ENCODE assay signal across 8 mouse cellular contexts in the genomic region with DNA sequence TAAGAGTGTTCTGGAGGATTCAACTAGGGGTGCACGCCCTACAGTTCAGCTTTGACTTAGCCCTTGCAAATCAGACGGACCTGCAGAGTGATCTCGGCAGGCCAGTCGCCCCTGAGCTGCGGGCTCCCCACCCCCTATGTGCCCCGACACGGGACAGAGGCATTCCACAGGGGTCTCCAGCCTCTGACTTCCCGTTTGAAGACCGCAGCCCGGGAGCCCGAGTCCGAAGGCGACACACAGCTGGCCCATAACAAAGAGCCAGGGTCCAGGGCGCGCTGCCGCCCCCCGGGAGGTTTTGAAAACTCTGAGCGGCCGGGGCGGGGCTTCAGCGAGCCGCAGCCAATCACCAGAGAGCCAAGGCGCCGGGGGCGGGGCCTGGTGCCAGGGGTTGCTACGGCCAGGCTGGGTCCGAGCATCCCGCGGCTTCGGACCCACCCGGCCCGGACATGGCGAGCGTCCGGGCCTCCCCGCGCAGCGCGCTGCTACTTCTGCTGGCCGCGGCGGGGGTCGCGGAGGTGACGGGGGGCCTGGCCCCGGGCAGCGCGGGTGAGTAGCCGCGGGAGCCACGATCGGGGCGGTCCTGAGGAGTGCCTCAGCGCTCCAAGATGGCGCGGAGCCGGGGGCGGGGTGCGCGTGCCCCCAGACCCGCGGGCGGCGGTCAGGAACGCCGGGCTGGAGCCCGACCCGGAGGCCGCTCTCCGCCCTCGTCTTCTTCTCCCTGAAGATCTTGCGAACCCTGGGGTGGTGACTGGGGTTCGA. TPM values are rescaled to one million over a fixed set of nuclear protein-coding genes. Genes with fewer than 3 reads are reported as not detected.
DNase-seq lines count a peak whose midpoint lies in the region; ATAC-seq and TF ChIP-seq lines count a peak whose summit lies in the region.

A gene (plus strand): TSS at position 371 of the 759 bp plus-strand sequence.

- peak within 1 kb of the TSS; percentile 97 for H3K4me2 ChIP-seq in CH12.LX (ENCODE audit: insufficient read depth, low read depth, poor library complexity, severe bottlenecking)
- peak within 1 kb of the TSS; percentile 96 for H3K4me2 ChIP-seq in forebrain, embryonic 12.5 days
- H3K4me2 ChIP-seq in heart, embryonic 16.5 days (ENCODE audit: low read depth, low read length), result peak within 1 kb of the TSS; percentile 80
- peak within 1 kb of the TSS; percentile 91 for H3K4me2 ChIP-seq in liver, embryonic 15.5 days
- H3K4me2 ChIP-seq in neural tube, embryonic 12.5 days (replicated peaks), result peak within 1 kb of the TSS; percentile 94

- peaks cover 36% of the 10 kb centered on the region for H3K27me3 ChIP-seq in CH12.LX (replicated peaks)
- H3K27me3 ChIP-seq in forebrain, embryonic 12.5 days, result 0 out of 2 replicates have a peak, but pooled peaks cover 5% of the 10 kb centered on the region
- H3K27me3 ChIP-seq in heart, embryonic 16.5 days (ENCODE audit: control insufficient read depth, insufficient read depth, low read length), result no peaks in the 10 kb centered on the region
- H3K27me3 ChIP-seq in liver, embryonic 15.5 days, result peaks cover 24% of the 10 kb centered on the region
- no peaks in the 10 kb centered on the region for H3K27me3 ChIP-seq in neural tube, embryonic 12.5 days (replicated peaks)
- H3K27me3 ChIP-seq in testis, adult 2 months (ENCODE audit: control insufficient read depth, insufficient read depth, low read length), result no peaks in the 10 kb centered on the region

- TF ChIP-seq RAD21 in CH12.LX (IDR thresholded peaks at IDR 0.05; ENCODE audit: low read depth, low read length), result no peak

- no peak for TF ChIP-seq CTCF in CH12.LX (conservative IDR thresholded peaks at IDR 0.05 in 1 of 2, IDR thresholded peaks at IDR 0.05 in 1 of 2; ENCODE audit: low read depth in 2 of 2, low read length in 2 of 2)
- TF ChIP-seq CTCF in testis, adult 2 months (IDR thresholded peaks at IDR 0.05; ENCODE audit: control insufficient read depth, insufficient read depth, insufficient replicate concordance, low read depth, low read length), result no peak

- peaks cover 11% of the 10 kb centered on the region for H3K9me3 ChIP-seq in CH12.LX (replicated peaks; ENCODE audit: low read length)
- H3K9me3 ChIP-seq in forebrain, embryonic 12.5 days, result no peaks in the 10 kb centered on the region
- H3K9me3 ChIP-seq in heart, embryonic 16.5 days (replicated peaks; ENCODE audit: control insufficient read depth, low read length), result no peaks in the 10 kb centered on the region
- no peaks in the 10 kb centered on the region for H3K9me3 ChIP-seq in liver, embryonic 15.5 days (replicated peaks)
- no peaks in the 10 kb centered on the region for H3K9me3 ChIP-seq in neural tube, embryonic 12.5 days

- peak; percentile 57; the same call in 1 of the 2 replicates for TF ChIP-seq POLR2A in CH12.LX (IDR thresholded peaks at IDR 0.05; ENCODE audit: low read depth, low read length)
- peak; percentile 74 for TF ChIP-seq POLR2A in testis, adult 2 months (IDR thresholded peaks at IDR 0.05; ENCODE audit: control insufficient read depth, low read depth, low read length)

- no peak for TF ChIP-seq EP300 in CH12.LX (IDR thresholded peaks at IDR 0.05; ENCODE audit: low read length)

- peak within 1 kb of the TSS; percentile 57 for H3K9ac ChIP-seq in CH12.LX (ENCODE audit: insufficient read depth, low read depth)
- peak within 1 kb of the TSS; percentile 84 for H3K9ac ChIP-seq in forebrain, embryonic 12.5 days
- H3K9ac ChIP-seq in heart, embryonic 16.5 days (ENCODE audit: low read length), result peak within 1 kb of the TSS; percentile 85
- H3K9ac ChIP-seq in liver, embryonic 15.5 days, result peak within 1 kb of the TSS; percentile 49
- peak within 1 kb of the TSS; percentile 81 for H3K9ac ChIP-seq in neural tube, embryonic 12.5 days

- peaks cover 2 to 7% of the 10 kb centered on the region in 2 experiments for H3K4me1 ChIP-seq in CH12.LX (ENCODE audit: control insufficient read depth in 1 of 2, insufficient read depth in 2 of 2)
- H3K4me1 ChIP-seq in forebrain, embryonic 12.5 days, result peaks cover 31% of the 10 kb centered on the region
- peaks cover 18% of the 10 kb centered on the region for H3K4me1 ChIP-seq in heart, embryonic 16.5 days (ENCODE audit: control insufficient read depth, insufficient read depth, low read length)
- peaks cover 17% of the 10 kb centered on the region for H3K4me1 ChIP-seq in liver, embryonic 15.5 days (replicated peaks)
- H3K4me1 ChIP-seq in neural tube, embryonic 12.5 days, result peaks cover 21% of the 10 kb centered on the region
- peaks cover 13% of the 10 kb centered on the region for H3K4me1 ChIP-seq in testis, adult 2 months (ENCODE audit: control insufficient read depth, insufficient read depth, low read length)

- peak; percentile 67 for DNase-seq in CH12.LX (ENCODE audit: extremely low read depth)
- peak; percentile 51 for DNase-seq in c-Kit-positive CD71-positive TER-119-negative erythroid progenitor cells, embryonic 14.5 days (ENCODE audit: low read depth)
- peak; percentile 91 to 92 for DNase-seq in kidney, postnatal 25 days

- ATAC-seq in forebrain, embryonic 12.5 days (ENCODE audit: low FRiP score), result peak; percentile 94
- ATAC-seq in heart, embryonic 16.5 days (replicated peaks; ENCODE audit: extremely low read depth, insufficient read depth, low FRiP score), result peak; percentile 92
- ATAC-seq in liver, embryonic 15.5 days (ENCODE audit: insufficient read depth), result peak; percentile 74
- ATAC-seq in neural tube, embryonic 12.5 days (ENCODE audit: low FRiP score, low read depth), result peak; percentile 94

- no peaks in the 10 kb centered on the region; the same call in 1 of the 2 replicates for H3K79me2 ChIP-seq in CH12.LX (replicated peaks; ENCODE audit: control insufficient read depth, extremely low read depth, insufficient read depth, poor library complexity, severe bottlenecking)

- H3K36me3 ChIP-seq in CH12.LX (replicated peaks in 1 of 2; ENCODE audit: control insufficient read depth in 1 of 2, insufficient read depth in 1 of 2, low read length in 1 of 2), result no peaks in the 10 kb centered on the region
- H3K36me3 ChIP-seq in forebrain, embryonic 12.5 days (replicated peaks), result no peaks in the 10 kb centered on the region
- H3K36me3 ChIP-seq in heart, embryonic 16.5 days (ENCODE audit: control insufficient read depth, insufficient read depth), result no peaks in the 10 kb centered on the region
- H3K36me3 ChIP-seq in liver, embryonic 15.5 days (replicated peaks), result no peaks in the 10 kb centered on the region
- no peaks in the 10 kb centered on the region for H3K36me3 ChIP-seq in neural tube, embryonic 12.5 days
- H3K36me3 ChIP-seq in testis, adult 2 months (ENCODE audit: control insufficient read depth, insufficient read depth, low read length), result no peaks in the 10 kb centered on the region

- dilution Hi-C loops in CH12.LX (cut with MboI; ENCODE audit: extremely low pct_ligation_motif_present, extremely low pct_unique_long_range_greater_than_20kb, low sequenced_read_pairs), result no loop called here

- in situ Hi-C loops in CH12.LX (cut with MboI; ENCODE audit: low pct_ligation_motif_present, low pct_unique_long_range_greater_than_20kb, low sequenced_read_pairs), result no loop called here

- under 1% methylated on average over 68 of the region's 73 CpGs for WGBS in forebrain, embryonic 12.5 days
- WGBS in heart, embryonic 16.5 days, result 1% methylated on average over 72 of the region's 73 CpGs
- WGBS in liver, embryonic 15.5 days (ENCODE audit: insufficient replicate concordance), result 1% methylated on average over 73 of the region's 73 CpGs
- under 1% methylated on average over 72 of the region's 73 CpGs for WGBS in neural tube, embryonic 12.5 days

- H3K4me3 ChIP-seq in CH12.LX (replicated peaks in 1 of 3; ENCODE audit: low read depth in 2 of 3, low read length in 2 of 3, poor library complexity in 1 of 3), result peak within 1 kb of the TSS; percentile 53 to 90 (median 73)
- H3K4me3 ChIP-seq in forebrain, embryonic 12.5 days (replicated peaks), result peak within 1 kb of the TSS; percentile 93
- H3K4me3 ChIP-seq in heart, embryonic 16.5 days (ENCODE audit: low read length), result peak within 1 kb of the TSS; percentile 97
- peak within 1 kb of the TSS; percentile 75 for H3K4me3 ChIP-seq in liver, embryonic 15.5 days (replicated peaks)
- peak within 1 kb of the TSS; percentile 87 for H3K4me3 ChIP-seq in neural tube, embryonic 12.5 days
- peak within 1 kb of the TSS; percentile 99 for H3K4me3 ChIP-seq in testis, adult 2 months (ENCODE audit: control insufficient read depth, low read depth, low read length)

- H3K27ac ChIP-seq in CH12.LX (ENCODE audit: insufficient read depth, low read depth), result no peak within 1 kb of the TSS
- peak within 1 kb of the TSS; percentile 75 for H3K27ac ChIP-seq in forebrain, embryonic 12.5 days
- no peak within 1 kb of the TSS for H3K27ac ChIP-seq in heart, embryonic 16.5 days (ENCODE audit: low read length)
- H3K27ac ChIP-seq in liver, embryonic 15.5 days (replicated peaks), result no peak within 1 kb of the TSS
- 0 out of 2 replicates have a peak within 1 kb of the TSS, but pooled peaks have one; percentile 15 for H3K27ac ChIP-seq in neural tube, embryonic 12.5 days
- H3K27ac ChIP-seq in testis, adult 2 months (ENCODE audit: control insufficient read depth, insufficient read depth, low read depth, low read length), result peak within 1 kb of the TSS; percentile 92

TF ChIP-seq in CH12.LX, 34 proteins besides CTCF, POLR2A, EP300 and RAD21 (continues in another document):
- TF ChIP-seq SMC3 (IDR thresholded peaks at IDR 0.05; ENCODE audit: low read depth, low read length) (no peak), ZMIZ1 (IDR thresholded peaks at IDR 0.05; ENCODE audit: low read depth, low read length) (no peak), USF2 (conservative IDR thresholded peaks at IDR 0.05; ENCODE audit: low read depth, low read length) (no peak), CHD2 (IDR thresholded peaks at IDR 0.05; ENCODE audit: low read length) (peak; percentile 18; the same call in 1 of the 2 replicates), ETS1 (conservative IDR thresholded peaks at IDR 0.05; ENCODE audit: low read depth, low read length) (no peak), GABPA (IDR thresholded peaks at IDR 0.05; ENCODE audit: insufficient replicate concordance, low read depth, low read length) (no peak), JUN (IDR thresholded peaks at IDR 0.05; ENCODE audit: insufficient read depth, low read depth, low read length) (no peak), ZNF384 (IDR thresholded peaks at IDR 0.05; ENCODE audit: low read depth, low read length) (no peak), MAFK (IDR thresholded peaks at IDR 0.05; ENCODE audit: insufficient replicate concordance, low read length) (no peak), POLR2AphosphoS2 (IDR thresholded peaks at IDR 0.05; ENCODE audit: low read depth, low read length) (no peak)

RNA-seq across cellular contexts. Expression of the gene that starts here (rescaled TPM):
- total RNA-seq in CH12.LX (2012; rRNA removed) (0.55 and 0.68 TPM in 2 replicates), CH12.LX (2014; rRNA removed) (0.34 and 0.44 TPM in 2 replicates)
- 1.4 and 1.8 TPM in 2 replicates for polyA plus RNA-seq in CH12.LX (2012; ENCODE audit: insufficient read length, low read depth)
- polyA plus RNA-seq in forebrain, embryonic 12.5 days (2016; fragmentation: Nextera tagmentation; extraction: Ambion mirVana), result 8.9 and 11.3 TPM in 2 replicates
- 8.6 and 8.9 TPM in 2 replicates for polyA plus RNA-seq in heart, embryonic 16.5 days (2015; fragmentation: Nextera tagmentation; extraction: Ambion mirVana)
- 1.8 and 2.4 TPM in 2 replicates for polyA plus RNA-seq in liver, embryonic 15.5 days (2015; fragmentation: Nextera tagmentation; extraction: Ambion mirVana)
- polyA plus RNA-seq in neural tube, embryonic 12.5 days (2016; fragmentation: Nextera tagmentation; extraction: Ambion mirVana), result 13.6 and 15.1 TPM in 2 replicates
- polyA plus RNA-seq in testis, adult 2 months (2012; rRNA removed), result 7.2 and 7.4 TPM in 2 replicates

Comparison
In these comparisons a context has a peak if more than half of its experiments do, and no peak if none do; other contexts are left out.
1. H3K27ac ChIP-seq: peak in forebrain, embryonic 12.5 days (single experiment), neural tube, embryonic 12.5 days (single experiment) and testis, adult 2 months (single experiment); none in CH12.LX (single experiment), heart, embryonic 16.5 days (single experiment) and liver, embryonic 15.5 days (single experiment).
2. Peak in every context shown above with its lines, with median percentiles within 50 percentile points of each other: DNase-seq, H3K4me2 ChIP-seq, H3K4me3 ChIP-seq, H3K9ac ChIP-seq and ATAC-seq.